Mouse (Mus musculus) E14TG2a.4 (cell line): ENCODE data around the gene Tspan8.

Source experiments
- CTCF ChIP-seq: conservative IDR thresholded peaks from 2 replicates; pipeline ENCODE4 v1.5.1; 2014; ENCODE audit warnings: low read length
- NANOG ChIP-seq: IDR thresholded peaks from 2 replicates; pipeline ENCODE4 v1.6.1; 2014; ENCODE audit warnings: borderline replicate concordance, low read length, mixed read lengths
- POU5F1 ChIP-seq: IDR thresholded peaks from 2 replicates; pipeline ENCODE4 v1.6.1; 2014; ENCODE audit warnings: low read length, borderline replicate concordance

DNA sequence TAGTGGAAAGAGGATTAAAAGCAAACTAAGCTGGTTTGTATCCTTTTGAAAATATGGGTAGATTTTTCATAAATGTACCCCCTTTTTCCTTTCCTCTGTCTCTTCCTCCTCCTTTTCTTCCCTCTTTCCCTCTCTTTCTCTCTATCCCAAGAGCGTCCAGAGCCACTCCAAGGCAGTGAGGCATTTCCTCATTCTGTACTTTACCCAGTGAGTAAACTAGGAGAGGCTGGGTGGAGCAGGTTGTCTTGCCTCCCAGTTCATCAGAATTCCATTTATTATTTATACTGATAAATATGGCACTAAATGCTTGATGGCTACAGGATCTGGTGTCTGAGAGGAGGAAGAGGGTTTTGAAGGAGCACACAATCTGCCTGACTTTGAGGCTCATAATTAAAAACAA lies 13.1 kb downstream of the Tspan8 start:
- TF ChIP-seq CTCF (no peak), POU5F1 (no peak), NANOG (no peak)
